Mouse (Mus musculus) midbrain, embryonic 14.5 days (tissue): ENCODE results near the gene Mycn. TPM values are rescaled to one million over a fixed set of nuclear protein-coding genes. Genes with fewer than 3 reads are reported as not detected.

ENCODE experiments used
- ATAC-seq: fragments of 200-750 bp; cut with Nextera tagmentation; 2 replicates; pipeline ENCODE4 v1.8.0; 2017; ENCODE audit warnings: moderate number of reproducible peaks, moderate library complexity; ENCODE audit not compliant: low FRiP score, low TSS enrichment
- DNase-seq: peaks from one replicate; pipeline ENCODE4 v3.0.0-alpha.2; 2015
- H3K27ac ChIP-seq: fragments of 300-500 bp; sonication (generic); replicated peaks from 2 replicates; pipeline ENCODE4 v1.5.1; 2014; ENCODE audit warnings: mild to moderate bottlenecking, low read depth, low read length, moderate library complexity
- H3K27me3 ChIP-seq: fragments of 300-500 bp; sonication (generic); 2 replicates; pipeline ENCODE4 v1.6.1; 2014; ENCODE audit warnings: low read length, control low read depth, mixed read lengths; ENCODE audit not compliant: control insufficient read depth, insufficient read depth
- H3K36me3 ChIP-seq: fragments of 300-500 bp; sonication (generic); 2 replicates; pipeline ENCODE4 v1.6.1; 2014; ENCODE audit warnings: low read length, control low read depth; ENCODE audit not compliant: control insufficient read depth, insufficient read depth
- H3K4me1 ChIP-seq: fragments of 300-500 bp; sonication (generic); 2 replicates; pipeline ENCODE4 v1.6.1; 2014; ENCODE audit warnings: mild to moderate bottlenecking, antibody characterized with exemption, low read length, control low read depth; ENCODE audit not compliant: control insufficient read depth, insufficient read depth
- H3K4me2 ChIP-seq: fragments of 300-500 bp; sonication (generic); 2 replicates; pipeline ENCODE4 v1.6.1; 2014; ENCODE audit warnings: mild to moderate bottlenecking, low read length, moderate library complexity
- H3K4me3 ChIP-seq: fragments of 300-500 bp; sonication (generic); replicated peaks from 2 replicates; pipeline ENCODE4 v1.5.1; 2014; ENCODE audit warnings: low read depth, low read length
- H3K9ac ChIP-seq: fragments of 300-500 bp; sonication (generic); replicated peaks from 2 replicates; pipeline ENCODE4 v1.6.1; 2014; ENCODE audit warnings: mild to moderate bottlenecking, low read length, moderate library complexity
- H3K9me3 ChIP-seq: fragments of 300-500 bp; sonication (generic); 2 replicates; pipeline ENCODE4 v1.6.1; 2016; ENCODE audit warnings: low read length, control low read depth, mixed read lengths; ENCODE audit not compliant: control insufficient read depth
- WGBS: fragments of 180-500 bp; shearing (Covaris S2); extraction: QIAGEN DNeasy Blood & Tissue Kit; methylation state at CpG from one replicate; pipeline ENCODE4 v1.1.7; 2014; 5-methylcytosine and 5-hydroxymethylcytosine counted together
- polyA plus RNA-seq: library from polyadenylated mRNA; unstranded; fragments of >200 nt; fragmentation: Nextera tagmentation; extraction: Ambion mirVana; gene quantifications from 2 replicates; pipeline ENCODE4 v1.2.1, GENCODE M21; 2014

Gene Mycn
- polyA plus RNA-seq, 1 experiment from 2014 or later = 63.1 TPM

DNA sequence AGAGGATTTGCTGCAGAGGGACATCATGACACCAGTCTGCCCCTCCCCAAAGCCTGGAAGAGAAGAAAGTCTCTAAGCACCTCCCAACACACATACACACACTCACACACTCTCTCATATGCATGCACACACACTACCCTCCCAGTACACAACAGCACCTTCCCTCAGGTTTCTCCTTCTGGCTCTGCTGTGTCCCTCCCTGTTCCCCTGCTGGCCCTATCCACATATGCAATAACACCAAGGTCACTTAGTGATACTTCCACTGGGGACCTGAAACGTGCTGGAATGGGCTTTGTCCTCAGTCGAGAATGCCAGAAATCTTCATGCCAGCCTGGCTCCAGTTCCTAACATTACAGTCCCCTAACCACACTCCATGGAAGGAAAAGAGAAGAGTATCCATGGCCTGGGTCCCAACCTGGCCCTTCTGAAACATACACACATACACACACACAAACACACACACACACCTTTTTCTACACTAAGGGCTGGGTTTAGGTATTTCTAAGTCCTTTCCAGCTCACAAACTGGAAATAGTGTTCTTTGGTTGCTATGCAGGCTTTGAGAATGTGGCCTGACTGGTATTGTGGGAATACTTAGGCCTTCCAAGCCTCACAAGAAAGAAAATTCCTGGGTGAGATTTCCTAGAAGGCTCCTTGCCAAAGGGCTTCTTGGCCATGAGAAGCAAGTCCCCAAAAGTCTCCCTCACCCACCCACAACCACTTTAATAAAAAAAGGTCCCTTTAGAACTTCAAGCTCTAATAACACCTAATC, 43.2 kb downstream of the Mycn start:
- 54% methylated on average over 2 of the region's 2 CpGs for WGBS
- ATAC-seq (no peak), DNase-seq (no peak)
- no peak overlapping the region for H3K4me3 ChIP-seq
- no peaks in the 10 kb centered on the region for H3K36me3 ChIP-seq
- no peaks in the 10 kb centered on the region for H3K27me3 ChIP-seq
- peaks cover under 1% of the 10 kb centered on the region; the same call in 1 of the 2 replicates for H3K4me1 ChIP-seq
- H3K9ac ChIP-seq = no peak overlapping the region
- no peak overlapping the region for H3K4me2 ChIP-seq
- H3K27ac ChIP-seq = no peak overlapping the region
- H3K9me3 ChIP-seq = no peaks in the 10 kb centered on the region

DNA sequence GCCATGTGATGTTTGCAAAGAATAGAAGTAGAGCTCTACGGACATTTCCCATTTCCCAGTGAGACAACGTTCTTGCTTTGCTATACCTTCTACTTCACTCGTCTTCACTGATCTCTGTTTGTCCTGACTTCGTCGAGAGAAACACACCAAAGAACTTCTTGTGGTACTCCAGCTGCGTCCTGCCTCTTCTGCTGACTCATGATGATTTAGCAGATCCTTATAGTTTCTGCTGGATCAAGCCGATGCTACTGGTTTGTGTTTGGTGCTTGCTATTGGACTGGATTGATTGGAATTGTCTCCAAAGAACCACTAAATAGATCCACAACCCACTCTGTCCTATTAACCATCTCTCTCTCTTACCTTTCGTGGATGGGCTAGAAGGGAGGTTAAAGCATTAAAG, 47.7 kb downstream of the Mycn start:
- Histone ChIP-seq H3K27ac (no peak overlapping the region), H3K4me2 (no peak overlapping the region), H3K9ac (no peak overlapping the region), H3K27me3 (no peaks in the 10 kb centered on the region), H3K4me1 (no peaks in the 10 kb centered on the region), H3K36me3 (no peaks in the 10 kb centered on the region), H3K4me3 (no peak overlapping the region), H3K9me3 (no peaks in the 10 kb centered on the region)
- WGBS = 95% methylated on average over 8 of the region's 8 CpGs
- DNase-seq = no peak
- ATAC-seq = no peak

DNA sequence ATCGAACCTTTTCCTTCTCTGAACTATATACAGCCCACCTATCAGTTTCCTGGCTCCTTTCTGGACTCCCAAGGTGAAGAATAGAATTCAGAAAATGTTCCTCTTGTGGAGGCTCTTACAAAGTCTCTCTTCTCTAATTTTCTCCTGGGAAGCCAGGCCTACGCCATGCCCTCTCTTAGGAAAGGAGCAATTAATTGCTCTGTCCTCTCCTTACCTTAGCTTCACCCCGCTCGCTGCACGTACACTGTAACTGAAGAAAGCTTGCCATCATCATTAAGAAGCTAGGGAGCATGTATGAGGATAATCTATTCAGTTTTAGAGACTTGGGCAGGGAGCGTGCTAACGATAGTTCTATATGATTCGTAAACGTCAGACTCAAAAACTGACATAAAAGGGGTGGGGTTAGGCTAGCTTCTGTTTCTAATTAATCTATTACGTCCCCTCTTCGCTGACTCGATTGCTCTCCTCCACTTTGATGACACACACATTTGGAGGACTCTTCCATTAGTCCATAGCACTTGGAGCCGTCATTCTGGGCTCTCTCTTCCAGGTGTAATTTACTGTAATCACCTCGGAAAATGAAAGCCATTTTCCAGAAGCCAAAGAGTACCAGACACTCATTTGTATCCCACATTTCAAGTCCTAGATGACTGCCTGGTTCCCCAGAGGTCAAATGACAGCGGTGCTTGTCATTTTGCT, 55.4 kb downstream of the Mycn start:
- DNase-seq (no peak), ATAC-seq (no peak)
- Histone ChIP-seq H3K4me3 (no peak overlapping the region), H3K9ac (no peak overlapping the region), H3K36me3 (no peaks in the 10 kb centered on the region), H3K4me2 (no peak overlapping the region), H3K4me1 (no peaks in the 10 kb centered on the region), H3K9me3 (no peaks in the 10 kb centered on the region), H3K27ac (no peak overlapping the region), H3K27me3 (no peaks in the 10 kb centered on the region)
- 75% methylated on average over 15 of the region's 15 CpGs for WGBS
